Mouse (Mus musculus) ES-E14 (cell line): ENCODE measurements at regions not wholly inside any gene's neighbourhood (a gene's known extent, or its start where the extent isn't known, plus 50 kb on each side); places are given as distances from the start of the nearest gene placed in this dataset.
A peak's percentile ranks its signal among the peaks of the same experiment; 100 is the strongest.

Experiments used
- DNase-seq: peaks from one replicate; pipeline ENCODE4 v3.0.0-alpha.2; 2013; ENCODE audit warnings: low read depth, low spot score
- H3K27ac ChIP-seq: 2 replicates; pipeline ENCODE4 v1.5.1; 2012; ENCODE audit warnings: low read depth, mild to moderate bottlenecking, low read length, moderate library complexity, mixed read lengths; ENCODE audit not compliant: poor library complexity, insufficient read depth, severe bottlenecking
- H3K36me3 ChIP-seq: 2 replicates; pipeline ENCODE4 v1.6.1; 2012; ENCODE audit warnings: mild to moderate bottlenecking, low read length, moderate library complexity, mixed read lengths; ENCODE audit not compliant: control insufficient read depth, poor library complexity, insufficient read depth, severe bottlenecking
- H3K4me1 ChIP-seq, 2 experiments: fragments of 150-350 bp in 1 of 2; sonication (generic) in 1 of 2; 2 replicates each; pipeline ENCODE4 v1.6.1; 2012; ENCODE audit warnings: low read length in 2 of 2, mild to moderate bottlenecking in 1 of 2, mixed read lengths in 1 of 2; ENCODE audit not compliant: control insufficient read depth in 2 of 2, insufficient read depth in 2 of 2, poor library complexity in 1 of 2
- H3K4me3 ChIP-seq, 2 experiments: fragments of 150-350 bp in 1 of 2; sonication (generic) in 1 of 2; 2 replicates each; pipeline ENCODE4 v1.5.1; 2012; ENCODE audit warnings: low read length in 2 of 2, low read depth in 1 of 2, mild to moderate bottlenecking in 1 of 2, mixed read lengths in 1 of 2; ENCODE audit not compliant: insufficient read depth in 1 of 2, poor library complexity in 1 of 2, severe bottlenecking in 1 of 2
- H3K9ac ChIP-seq: 2 replicates; pipeline ENCODE4 v1.6.1; 2012; ENCODE audit warnings: low read depth, mild to moderate bottlenecking, low read length, mixed read lengths; ENCODE audit not compliant: poor library complexity, insufficient read depth, severe bottlenecking
- H3K9me3 ChIP-seq: fragments of 150-350 bp; sonication (generic); 2 replicates; pipeline ENCODE4 v1.6.1; 2012; ENCODE audit warnings: low read depth, mild to moderate bottlenecking, low read length; ENCODE audit not compliant: control insufficient read depth, insufficient read depth
- CHD2 ChIP-seq: IDR thresholded peaks from 2 replicates; pipeline ENCODE4 v1.6.1; 2014; ENCODE audit warnings: mild to moderate bottlenecking, low read depth, low read length, inconsistent platforms
- HCFC1 ChIP-seq: IDR thresholded peaks from 2 replicates; pipeline ENCODE4 v1.6.1; 2012; ENCODE audit warnings: low read length, inconsistent platforms, borderline replicate concordance; ENCODE audit not compliant: insufficient read depth
- MAFK ChIP-seq: IDR thresholded peaks from 2 replicates; pipeline ENCODE4 v1.6.1; 2014; ENCODE audit warnings: mild to moderate bottlenecking, low read depth, low read length, inconsistent platforms; ENCODE audit not compliant: insufficient read depth
- ZC3H11A ChIP-seq: IDR thresholded peaks from 2 replicates; pipeline ENCODE4 v1.6.1; 2012; ENCODE audit warnings: low read depth, mild to moderate bottlenecking, inconsistent platforms, low read length, borderline replicate concordance
- ZNF384 ChIP-seq: IDR thresholded peaks from 2 replicates; pipeline ENCODE4 v1.6.1; 2012; ENCODE audit warnings: low read depth, low read length, inconsistent platforms
- in situ Hi-C, 2 experiments: fragments of 600-800 bp; cut with MboI; formaldehyde crosslinking; loops; one replicate each; pipeline ENCODE4 v1.15.1; 2025; ENCODE audit warnings: low sequenced_read_pairs in 2 of 2, inconsistent platforms in 1 of 2; ENCODE audit not compliant: unreplicated experiment in 2 of 2

DNA sequence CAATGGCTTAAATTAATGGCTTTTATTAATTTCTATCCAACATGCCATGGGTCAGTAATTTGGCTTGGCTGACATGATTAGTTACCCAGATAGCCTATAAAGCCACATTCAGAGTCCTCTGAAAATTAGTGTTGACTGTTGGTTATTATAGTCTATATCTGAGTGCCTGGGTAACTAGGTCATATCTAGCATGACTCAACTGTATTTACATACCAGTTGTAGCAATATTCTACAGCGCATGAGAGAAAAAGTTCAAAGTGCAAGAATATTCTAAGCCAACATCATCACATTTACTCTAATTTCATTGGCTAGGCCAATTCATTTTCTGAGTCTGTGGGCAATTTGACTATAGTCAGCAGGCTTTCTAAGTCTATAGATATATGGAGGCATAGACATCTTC, 496.7 kb upstream of the Tenm4 start:
- DNase-seq = no peak
- in situ Hi-C loops = no loop called here
- Histone ChIP-seq H3K27ac (no peak overlapping the region), H3K9ac (no peak overlapping the region), H3K4me1 (no peaks in the 10 kb centered on the region), H3K9me3 (no peaks in the 10 kb centered on the region), H3K4me3 (no peak overlapping the region), H3K36me3 (no peaks in the 10 kb centered on the region)
- TF ChIP-seq ZC3H11A (no peak), CHD2 (no peak), HCFC1 (no peak), ZNF384 (no peak), MAFK (no peak)

DNA sequence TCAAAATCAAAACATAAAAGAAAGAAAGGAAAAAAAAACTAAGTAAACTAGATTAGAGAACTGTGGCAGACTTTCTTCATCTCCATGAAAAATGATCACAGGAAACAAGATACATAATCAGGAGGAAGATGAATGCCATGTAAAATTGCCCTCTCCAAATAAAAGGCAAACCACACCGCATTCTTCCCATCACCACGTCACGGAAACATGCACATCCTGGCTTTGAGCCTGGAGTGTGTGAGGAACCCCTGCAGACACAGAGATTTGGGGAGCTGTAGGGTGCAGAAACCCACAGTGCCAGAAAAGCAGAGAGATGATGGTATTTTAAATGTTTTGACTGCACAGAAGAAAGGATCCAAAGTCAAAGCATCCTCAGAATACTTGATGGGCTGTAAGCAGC, 488.5 kb upstream of the Tenm4 start:
- TF ChIP-seq CHD2 (no peak), ZNF384 (no peak), HCFC1 (no peak), MAFK (no peak), ZC3H11A (no peak)
- Histone ChIP-seq H3K4me1 (no peaks in the 10 kb centered on the region), H3K9ac (no peak overlapping the region), H3K9me3 (no peaks in the 10 kb centered on the region), H3K36me3 (no peaks in the 10 kb centered on the region), H3K4me3 (no peak overlapping the region), H3K27ac (no peak overlapping the region)
- DNase-seq = no peak
- in situ Hi-C loops = no loop called here

DNA sequence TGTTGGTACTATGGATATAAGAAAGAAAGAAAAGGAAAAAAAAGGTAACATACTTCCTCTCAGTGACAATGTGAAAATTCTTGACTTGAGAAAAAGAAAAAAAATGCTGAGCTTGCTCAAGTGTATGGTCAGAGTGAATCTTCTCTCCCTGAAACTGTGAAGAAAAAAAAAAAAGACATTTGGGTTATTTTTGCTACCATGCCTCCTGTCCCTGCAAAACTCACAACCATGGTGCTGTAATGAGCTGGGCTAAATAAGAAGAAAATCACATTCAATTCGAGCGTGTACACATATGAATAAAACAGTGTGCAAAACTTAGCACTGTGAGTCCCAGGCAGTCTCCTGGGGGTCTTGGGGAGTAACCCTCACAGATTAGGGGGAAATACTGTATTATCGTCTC, 483.3 kb upstream of the Tenm4 start:
- no peaks in the 10 kb centered on the region for H3K36me3 ChIP-seq
- no peak overlapping the region for H3K4me3 ChIP-seq
- DNase-seq = no peak

DNA sequence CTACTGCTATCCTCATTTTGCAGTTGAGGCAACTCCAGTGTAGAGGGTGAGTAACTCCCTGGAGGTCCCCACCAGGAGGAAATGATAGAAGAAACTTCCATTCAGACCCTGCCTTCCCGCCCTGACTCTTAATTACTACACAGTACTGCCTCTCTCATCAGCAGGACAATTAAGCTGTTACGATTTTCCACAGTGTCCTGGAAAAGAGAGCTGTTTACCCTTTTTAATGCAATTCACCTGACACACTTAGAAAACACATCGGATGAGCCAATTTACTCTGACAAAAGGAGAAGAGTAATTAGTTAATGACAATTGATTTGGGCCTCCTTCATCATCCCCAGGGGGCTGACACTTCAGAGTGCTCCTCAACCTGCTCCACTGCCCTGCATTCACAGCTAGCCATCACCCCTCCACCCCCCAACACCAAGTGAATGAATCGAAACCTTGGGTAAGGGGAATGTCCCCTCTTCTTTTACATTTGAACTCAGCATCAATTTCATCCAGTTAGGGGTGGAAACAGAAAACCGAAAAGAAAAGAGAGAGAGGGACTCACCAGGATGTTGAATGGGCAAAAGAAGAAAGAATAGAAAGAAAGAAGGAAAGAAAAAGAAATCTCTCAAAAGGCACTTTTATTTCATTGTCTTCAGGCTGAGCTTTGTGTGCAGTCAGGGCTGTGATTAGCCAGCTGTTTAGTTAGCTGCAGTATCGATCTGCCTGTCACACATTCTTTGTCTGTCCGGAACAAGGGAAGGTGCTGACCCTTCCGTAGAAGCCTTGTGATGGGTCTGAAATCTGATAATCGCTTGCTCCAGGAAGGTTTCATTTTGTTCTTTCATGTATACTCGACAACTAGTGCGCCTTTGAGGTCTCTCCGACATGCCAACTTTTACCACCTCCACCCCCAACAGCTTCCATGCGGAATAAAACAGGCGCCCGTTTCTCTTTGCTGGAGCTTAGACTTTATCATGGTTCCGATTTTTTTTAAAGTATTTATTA, 482.6 kb upstream of the Tenm4 start:
- H3K27ac ChIP-seq = no peak overlapping the region
- peak; percentile 9 for DNase-seq
- no peak overlapping the region for H3K4me3 ChIP-seq
- no peaks in the 10 kb centered on the region for H3K9me3 ChIP-seq
- H3K36me3 ChIP-seq = no peaks in the 10 kb centered on the region
- no peaks in the 10 kb centered on the region for H3K4me1 ChIP-seq
- no peak for TF ChIP-seq HCFC1
- no peak for TF ChIP-seq MAFK
- no peak for TF ChIP-seq ZC3H11A
- no peak for TF ChIP-seq ZNF384
- TF ChIP-seq CHD2 = no peak
- in situ Hi-C loops = no loop called here
- no peak overlapping the region for H3K9ac ChIP-seq

More for the DNA sequence above, 483.3 kb upstream of the Tenm4 start:
- TF ChIP-seq ZNF384 (no peak), CHD2 (no peak)
- no peaks in the 10 kb centered on the region for H3K9me3 ChIP-seq
- no peak overlapping the region for H3K27ac ChIP-seq
- no peaks in the 10 kb centered on the region for H3K4me1 ChIP-seq
- H3K9ac ChIP-seq = no peak overlapping the region
- in situ Hi-C loops = no loop called here
